Mouse (Mus musculus) ES-Bruce4 (cell line): ENCODE data around the gene Urb1. TPM values are rescaled to one million over a fixed set of nuclear protein-coding genes. Genes with fewer than 3 reads are reported as not detected.

ENCODE experiments used
- H3K27ac ChIP-seq: 2 replicates; pipeline ENCODE4 v1.5.1; 2012; ENCODE audit warnings: low read length, inconsistent platforms; ENCODE audit not compliant: insufficient read depth
- H3K27me3 ChIP-seq: 2 replicates; pipeline ENCODE4 v1.6.1; 2012; ENCODE audit warnings: mild to moderate bottlenecking, low read length, inconsistent platforms; ENCODE audit not compliant: control insufficient read depth, poor library complexity, insufficient read depth, severe bottlenecking
- H3K36me3 ChIP-seq: 2 replicates; pipeline ENCODE4 v1.6.1; 2012; ENCODE audit warnings: inconsistent platforms, mild to moderate bottlenecking, low read length, moderate library complexity; ENCODE audit not compliant: control insufficient read depth, poor library complexity, insufficient read depth, severe bottlenecking
- H3K4me1 ChIP-seq: one replicate; pipeline ENCODE4 v1.8.1; 2011; ENCODE audit warnings: low read length; ENCODE audit not compliant: control insufficient read depth, insufficient read depth
- H3K4me3 ChIP-seq: 2 replicates; pipeline ENCODE4 v1.5.1; 2011; ENCODE audit warnings: low read depth, mild to moderate bottlenecking, low read length
- H3K9ac ChIP-seq: 2 replicates; pipeline ENCODE4 v1.6.1; 2012; ENCODE audit warnings: low read depth, mild to moderate bottlenecking, inconsistent platforms; ENCODE audit not compliant: poor library complexity, severe bottlenecking
- H3K9me3 ChIP-seq: replicated peaks from 2 replicates; pipeline ENCODE4 v1.6.1; 2012; ENCODE audit warnings: mild to moderate bottlenecking, low read length, inconsistent platforms; ENCODE audit not compliant: control insufficient read depth, poor library complexity, insufficient read depth, severe bottlenecking
- CTCF ChIP-seq: IDR thresholded peaks from one replicate; pipeline ENCODE4 v1.8.1; 2011; ENCODE audit warnings: low read depth, low read length
- EP300 ChIP-seq: IDR thresholded peaks from 2 replicates; pipeline ENCODE4 v1.6.1; 2011; ENCODE audit warnings: low read depth, low read length; ENCODE audit not compliant: insufficient read depth
- POLR2A ChIP-seq: IDR thresholded peaks from one replicate; pipeline ENCODE4 v1.8.1; 2011; ENCODE audit warnings: low read length; ENCODE audit not compliant: insufficient read depth
- polyA plus RNA-seq: library from polyadenylated mRNA; stranded (reverse); fragments of >200 nt; gene quantifications from 2 replicates; pipeline ENCODE4 v1.2.4, GENCODE M21; 2011; ENCODE audit warnings: low read depth; ENCODE audit not compliant: missing spikeins, insufficient read depth, insufficient read length

Urb1 gene
- polyA plus RNA-seq, 1 experiment = 24.4 TPM

- Histone ChIP-seq H3K36me3 (no peaks in the 10 kb centered on the region), H3K9me3 (no peaks in the 10 kb centered on the region), H3K4me3 (no peak overlapping the region), H3K27me3 (no peaks in the 10 kb centered on the region), H3K4me1 (peaks cover 2% of the 10 kb centered on the region), H3K9ac (no peak overlapping the region), H3K27ac (no peak overlapping the region)
- no peak for TF ChIP-seq CTCF
- TF ChIP-seq EP300 = no peak
- no peak for TF ChIP-seq POLR2A
Measured at GRCm38 (mm10) chr16:90821046-90821697, 11.0 kb upstream of the Urb1 start.

DNA sequence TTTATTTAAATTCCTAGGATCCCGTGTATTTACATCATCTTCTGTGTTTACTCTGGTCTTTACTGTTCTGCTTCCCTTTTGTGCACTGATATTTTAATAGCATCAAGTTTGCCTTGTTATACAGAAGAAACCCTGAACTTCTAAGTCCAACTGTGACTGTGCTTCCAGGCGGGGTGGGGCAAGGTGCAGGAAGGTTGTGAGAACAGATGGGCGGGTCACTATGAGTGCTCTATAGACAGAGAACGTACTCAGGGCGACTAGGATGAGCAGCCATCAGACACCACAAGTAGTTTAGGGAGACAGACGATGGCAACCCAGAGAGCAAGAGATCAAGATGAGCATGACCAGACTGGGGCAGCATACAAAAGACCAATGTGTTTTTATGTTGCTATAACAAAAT, 10.1 kb upstream of the Urb1 start:
- Histone ChIP-seq H3K27me3 (no peaks in the 10 kb centered on the region), H3K4me3 (no peak overlapping the region), H3K27ac (no peak overlapping the region), H3K9me3 (no peaks in the 10 kb centered on the region), H3K4me1 (peaks cover 2% of the 10 kb centered on the region), H3K36me3 (no peaks in the 10 kb centered on the region), H3K9ac (no peak overlapping the region)
- TF ChIP-seq CTCF (no peak), POLR2A (no peak), EP300 (no peak)

- H3K9me3 ChIP-seq = no peaks in the 10 kb centered on the region
- H3K4me1 ChIP-seq = peaks cover 2% of the 10 kb centered on the region
- TF ChIP-seq EP300 = no peak
- no peak for TF ChIP-seq POLR2A
- TF ChIP-seq CTCF = no peak
- no peak overlapping the region for H3K4me3 ChIP-seq
- no peak overlapping the region for H3K9ac ChIP-seq
- no peak overlapping the region for H3K27ac ChIP-seq
- no peaks in the 10 kb centered on the region for H3K27me3 ChIP-seq
- H3K36me3 ChIP-seq = no peaks in the 10 kb centered on the region
Measured at GRCm38 (mm10) chr16:90812086-90812485, 1.9 kb upstream of the Urb1 start.

GRCm38 (mm10) chr16:90810716-90811256, 573 bp upstream of the Urb1 start:
- TF ChIP-seq EP300 = no peak
- TF ChIP-seq POLR2A = no peak
- H3K27ac ChIP-seq = no peak overlapping the region
- H3K9me3 ChIP-seq = no peaks in the 10 kb centered on the region
- H3K36me3 ChIP-seq = no peaks in the 10 kb centered on the region
- no peak overlapping the region for H3K9ac ChIP-seq
- H3K4me1 ChIP-seq = peaks cover 2% of the 10 kb centered on the region
- H3K4me3 ChIP-seq = no peak overlapping the region
- no peaks in the 10 kb centered on the region for H3K27me3 ChIP-seq

- H3K9me3 ChIP-seq = no peaks in the 10 kb centered on the region
- no peaks in the 10 kb centered on the region for H3K27me3 ChIP-seq
- H3K4me1 ChIP-seq = peaks cover 2% of the 10 kb centered on the region
- no peak for TF ChIP-seq POLR2A
- no peak for TF ChIP-seq EP300
- no peak for TF ChIP-seq CTCF
- H3K9ac ChIP-seq = no peak overlapping the region
- H3K36me3 ChIP-seq = peaks cover 19% of the 10 kb centered on the region
- no peak overlapping the region for H3K4me3 ChIP-seq
- H3K27ac ChIP-seq = no peak overlapping the region
Measured at GRCm38 (mm10) chr16:90804466-90804865, 5.7 kb downstream of the Urb1 start.

DNA sequence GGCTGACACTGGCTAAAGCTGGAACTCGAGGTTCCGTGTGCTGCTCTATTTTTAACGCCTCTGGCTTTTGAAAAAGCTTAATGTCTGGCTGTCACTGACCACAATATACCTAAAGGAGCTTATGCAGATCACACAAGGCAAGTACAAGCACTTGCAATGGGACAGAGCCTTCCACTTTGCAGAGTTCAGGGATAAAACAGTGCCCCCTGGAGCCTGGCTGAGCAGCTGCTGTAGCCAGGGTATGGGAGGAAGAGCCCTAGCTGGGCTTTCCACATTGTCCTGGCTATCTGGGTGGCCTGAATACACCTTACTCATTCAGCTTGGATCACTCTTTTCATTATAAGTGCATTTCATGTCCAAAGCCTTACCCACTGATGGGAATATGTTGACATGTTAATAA, 8.3 kb downstream of the Urb1 start:
- TF ChIP-seq CTCF (peak; percentile 60), EP300 (no peak), POLR2A (no peak)
- H3K9me3 ChIP-seq = no peaks in the 10 kb centered on the region
- no peaks in the 10 kb centered on the region for H3K27me3 ChIP-seq
- H3K4me3 ChIP-seq = no peak overlapping the region
- H3K36me3 ChIP-seq = peaks cover 29% of the 10 kb centered on the region
- H3K27ac ChIP-seq = no peak overlapping the region
- H3K9ac ChIP-seq = no peak overlapping the region
- no peaks in the 10 kb centered on the region for H3K4me1 ChIP-seq
